Mouse (Mus musculus) lung, embryonic 14.5 days (tissue): ENCODE measurements at regions not wholly inside any gene's neighbourhood (a gene's known extent, or its start where the extent isn't known, plus 50 kb on each side); places are given as distances from the start of the nearest gene placed in this dataset.

Experiments used
- ATAC-seq: fragments of 200-750 bp; cut with Nextera tagmentation; 2 replicates; pipeline ENCODE4 v1.8.0; 2017; ENCODE audit warnings: mild to moderate bottlenecking, moderate TSS enrichment, moderate library complexity; ENCODE audit not compliant: insufficient read depth
- DNase-seq: peaks from one replicate; pipeline ENCODE4 v3.0.0-alpha.2; 2015
- H3K27ac ChIP-seq: fragments of 300-500 bp; sonication (generic); 2 replicates; pipeline ENCODE4 v1.5.1; 2014; ENCODE audit warnings: low read depth, mild to moderate bottlenecking, moderate library complexity
- H3K27me3 ChIP-seq: fragments of 300-500 bp; sonication (generic); 2 replicates; pipeline ENCODE4 v1.6.1; 2014; ENCODE audit warnings: low read length, control low read depth; ENCODE audit not compliant: insufficient read depth
- H3K36me3 ChIP-seq: fragments of 300-500 bp; sonication (generic); 2 replicates; pipeline ENCODE4 v1.6.1; 2014; ENCODE audit warnings: control low read depth; ENCODE audit not compliant: insufficient read depth
- H3K4me1 ChIP-seq: fragments of 300-500 bp; sonication (generic); 2 replicates; pipeline ENCODE4 v1.6.1; 2014; ENCODE audit warnings: antibody characterized with exemption, control low read depth; ENCODE audit not compliant: insufficient read depth
- H3K4me2 ChIP-seq: fragments of 300-500 bp; sonication (generic); 2 replicates; pipeline ENCODE4 v1.6.1; 2014; ENCODE audit warnings: mild to moderate bottlenecking
- H3K4me3 ChIP-seq: fragments of 300-500 bp; sonication (generic); 2 replicates; pipeline ENCODE4 v1.5.1; 2014; ENCODE audit warnings: low read depth, low read length
- H3K9ac ChIP-seq: fragments of 300-500 bp; sonication (generic); 2 replicates; pipeline ENCODE4 v1.6.1; 2014
- H3K9me3 ChIP-seq: fragments of 300-500 bp; sonication (generic); 2 replicates; pipeline ENCODE4 v1.6.1; 2016; ENCODE audit warnings: low read depth, low read length, control low read depth
- CTCF ChIP-seq: IDR thresholded peaks from 2 replicates; pipeline ENCODE4 v1.5.1; 2016; ENCODE audit warnings: antibody characterized with exemption, low read depth
- WGBS: fragments of 180-500 bp; shearing (Covaris S2); extraction: QIAGEN DNeasy Blood & Tissue Kit; methylation state at CpG from one replicate; pipeline ENCODE4 v1.1.7; 2014; 5-methylcytosine and 5-hydroxymethylcytosine counted together

DNA sequence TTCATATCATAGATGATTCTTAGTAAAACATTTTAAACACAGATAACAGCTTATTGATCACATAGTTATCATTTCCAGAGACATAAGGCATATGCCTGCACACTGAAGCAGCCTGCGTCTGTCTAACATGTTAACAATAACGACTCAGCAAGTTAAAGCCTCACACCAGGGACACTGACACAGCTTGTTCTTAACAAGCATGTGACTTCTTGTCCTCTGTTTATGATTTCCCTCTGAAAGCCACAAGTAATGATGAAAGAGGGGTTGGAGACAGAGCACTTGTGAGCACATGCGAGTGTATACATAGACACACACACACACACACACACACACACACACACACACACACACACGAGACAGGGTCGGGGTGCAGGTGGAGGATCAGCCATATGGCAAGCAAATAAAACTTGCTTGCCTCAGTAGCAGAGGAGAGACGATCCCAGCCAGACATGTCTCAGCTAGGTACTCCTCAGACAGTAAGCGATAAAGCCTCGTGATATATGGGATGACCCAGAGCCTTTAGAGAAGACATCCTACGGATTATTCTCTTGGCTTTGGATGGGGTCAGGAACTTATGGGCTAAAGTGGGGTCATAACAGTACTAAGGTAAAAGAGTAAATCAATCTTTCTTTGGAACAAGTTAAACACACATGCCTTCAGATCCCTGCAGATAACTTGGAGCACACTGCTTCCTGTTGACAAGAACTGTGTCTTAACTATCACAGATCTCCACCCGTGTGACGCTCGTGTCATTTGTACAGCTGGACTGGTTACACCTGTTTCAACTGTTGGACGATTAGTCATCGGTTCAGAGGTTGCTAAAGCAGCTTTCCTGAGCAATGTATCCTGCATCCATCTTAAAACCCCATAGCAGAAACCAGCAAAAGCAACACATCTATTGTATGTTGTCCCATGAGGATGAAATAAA lies 51.4 kb upstream of the Ralgps2 start:
- ATAC-seq = no peak
- WGBS = 33% methylated on average over 14 of the region's 14 CpGs
- H3K27me3 ChIP-seq = no peaks in the 10 kb centered on the region
- DNase-seq = peak; percentile 35
- no peak overlapping the region for H3K4me3 ChIP-seq
- TF ChIP-seq CTCF = no peak
- H3K9ac ChIP-seq = no peak overlapping the region
- no peaks in the 10 kb centered on the region for H3K36me3 ChIP-seq
- no peak overlapping the region for H3K27ac ChIP-seq
- H3K4me1 ChIP-seq = peaks cover 22% of the 10 kb centered on the region
- no peak overlapping the region for H3K4me2 ChIP-seq
- no peaks in the 10 kb centered on the region for H3K9me3 ChIP-seq

DNA sequence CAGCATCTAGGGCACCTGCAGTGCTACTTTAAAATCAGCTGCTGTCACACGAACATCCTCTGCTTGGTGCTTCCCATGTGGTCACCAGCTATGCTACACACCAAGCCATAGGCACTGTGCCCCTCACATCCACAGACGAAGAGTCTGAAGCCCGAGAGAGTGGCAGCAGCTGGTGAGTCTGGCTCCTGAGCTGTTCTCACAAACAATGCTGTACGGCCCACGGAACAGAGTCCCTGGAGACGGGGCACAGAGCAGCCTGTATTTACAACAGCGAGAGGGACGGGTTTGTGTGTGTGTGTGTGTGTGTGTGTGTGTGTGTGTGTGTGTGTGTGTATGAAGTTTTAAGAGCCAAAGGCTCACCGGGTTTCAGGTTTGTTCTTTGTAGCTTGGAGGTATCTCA lies 50.7 kb upstream of the Ralgps2 start:
- Histone ChIP-seq H3K4me2 (no peak overlapping the region), H3K9ac (no peak overlapping the region), H3K36me3 (no peaks in the 10 kb centered on the region), H3K9me3 (no peaks in the 10 kb centered on the region), H3K27me3 (no peaks in the 10 kb centered on the region), H3K4me1 (peaks cover 24% of the 10 kb centered on the region), H3K4me3 (no peak overlapping the region), H3K27ac (no peak overlapping the region)
- DNase-seq (no peak), ATAC-seq (no peak)
- WGBS = 31% methylated on average over 9 of the region's 9 CpGs
- no peak for TF ChIP-seq CTCF

DNA sequence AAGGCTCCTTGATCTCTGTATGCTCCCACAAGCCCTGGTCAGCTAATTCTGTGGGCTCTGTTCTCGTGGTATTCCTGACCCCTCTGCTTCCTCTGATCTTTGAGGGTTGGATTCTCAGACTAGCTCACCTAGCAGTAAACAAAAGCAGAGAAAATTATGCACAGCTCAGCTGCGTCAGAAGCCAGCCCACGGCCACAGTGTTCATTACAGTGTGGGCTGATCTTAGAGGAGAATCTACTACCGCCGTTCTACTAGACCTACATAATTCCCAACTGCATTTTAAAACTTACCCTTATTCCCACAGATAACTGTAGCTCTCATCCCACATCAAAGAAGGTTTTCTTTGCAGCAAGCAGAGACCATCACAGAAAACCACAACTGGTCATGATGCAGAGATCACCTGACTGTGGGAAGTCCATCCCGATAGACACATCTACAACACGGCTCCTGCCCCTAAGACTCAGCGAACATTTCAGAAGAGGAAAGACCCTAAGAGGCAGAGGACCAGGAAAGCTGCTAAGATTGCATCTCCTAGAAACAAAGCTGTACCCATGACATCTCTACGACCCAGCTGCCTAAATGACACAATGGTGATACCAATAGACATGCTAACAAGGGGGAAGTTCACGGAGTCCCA lies 49.8 kb upstream of the Ralgps2 start:
- Histone ChIP-seq H3K27me3 (no peaks in the 10 kb centered on the region), H3K4me3 (no peak overlapping the region), H3K4me1 (peaks cover 24% of the 10 kb centered on the region), H3K4me2 (no peak overlapping the region), H3K27ac (no peak overlapping the region), H3K9ac (no peak overlapping the region), H3K9me3 (no peaks in the 10 kb centered on the region), H3K36me3 (no peaks in the 10 kb centered on the region)
- ATAC-seq = no peak
- no peak for DNase-seq
- TF ChIP-seq CTCF = no peak
- 78% methylated on average over 10 of the region's 10 CpGs for WGBS
